Mouse (Mus musculus) hindbrain, embryonic 10.5 days (tissue): ENCODE data around the gene Tcf12. TPM values are rescaled to one million over a fixed set of nuclear protein-coding genes. Genes with fewer than 3 reads are reported as not detected.

Source experiments
- polyA plus RNA-seq: library from polyadenylated mRNA; unstranded; fragments of >200 nt; fragmentation: Nextera tagmentation; extraction: Ambion mirVana; gene quantifications from 2 replicates; pipeline ENCODE4 v1.2.1, GENCODE M21; 2016

Tcf12 gene
- polyA plus RNA-seq, 1 experiment from 2014 or later: 144 TPM

Other genes with a start within 250 kb of the Tcf12 start
- gene Zfp280d, start 163.0 kb upstream of the Tcf12 start, polyA plus RNA-seq: 41.2 and 49.3 TPM in 2 replicates